Mouse (Mus musculus) liver, adult 2 months (tissue): ENCODE measurements at regions not wholly inside any gene's neighbourhood (a gene's known extent, or its start where the extent isn't known, plus 50 kb on each side); places are given as distances from the start of the nearest gene placed in this dataset.
A peak's percentile ranks its signal among the peaks of the same experiment; 100 is the strongest.

Experiments
- DNase-seq: peaks from one replicate; pipeline ENCODE4 v3.0.0-alpha.2; 2011; ENCODE audit warnings: low read depth, low spot score; ENCODE audit errors: extremely low read depth
- H3K27ac ChIP-seq: fragments of 200-500 bp; replicated peaks from 2 replicates; pipeline ENCODE4 v1.5.1; 2012; ENCODE audit warnings: low read depth, mild to moderate bottlenecking, control low read depth, inconsistent platforms, low read length; ENCODE audit not compliant: insufficient read depth
- H3K27me3 ChIP-seq: fragments of 200-500 bp; 2 replicates; pipeline ENCODE4 v1.6.1; 2012; ENCODE audit warnings: mild to moderate bottlenecking, moderate library complexity, low read length, inconsistent platforms; ENCODE audit not compliant: control insufficient read depth, insufficient read depth
- H3K36me3 ChIP-seq: fragments of 200-500 bp; 2 replicates; pipeline ENCODE4 v1.6.1; 2012; ENCODE audit warnings: low read length, inconsistent platforms; ENCODE audit not compliant: control insufficient read depth, insufficient read depth
- H3K4me1 ChIP-seq: fragments of 200-500 bp; 2 replicates; pipeline ENCODE4 v1.6.1; 2011; ENCODE audit warnings: low read length; ENCODE audit not compliant: control insufficient read depth, insufficient read depth
- H3K4me3 ChIP-seq: fragments of 200-500 bp; 2 replicates; pipeline ENCODE4 v1.5.1; 2011; ENCODE audit warnings: low read depth, mild to moderate bottlenecking, control low read depth, low read length, moderate library complexity; ENCODE audit not compliant: insufficient read depth
- H3K79me2 ChIP-seq: fragments of 200-500 bp; 2 replicates; pipeline ENCODE4 v1.6.1; 2012; ENCODE audit warnings: inconsistent platforms, mild to moderate bottlenecking, low read length, moderate library complexity; ENCODE audit not compliant: control insufficient read depth, insufficient read depth
- H3K9ac ChIP-seq: fragments of 200-500 bp; 2 replicates; pipeline ENCODE4 v1.6.1; 2012; ENCODE audit warnings: low read depth, mild to moderate bottlenecking, control low read depth, inconsistent platforms, low read length
- CTCF ChIP-seq: fragments of 200-500 bp; IDR thresholded peaks from 2 replicates; pipeline ENCODE4 v1.5.1; 2011; ENCODE audit warnings: low read depth, low read length, control low read depth
- POLR2A ChIP-seq: fragments of 200-500 bp; IDR thresholded peaks from 2 replicates; pipeline ENCODE4 v1.6.1; 2011; ENCODE audit warnings: low read length, control low read depth; ENCODE audit not compliant: insufficient read depth; ENCODE audit errors: extremely low read depth
- WGBS: fragments of 180-500 bp; shearing (Covaris S2); methylation state at CpG from one replicate; pipeline ENCODE4 v1.1.7; 2018; 5-methylcytosine and 5-hydroxymethylcytosine counted together

GRCm38 (mm10) chr19:35639945-35640344, 417.4 kb downstream of the Htr7 start:
- WGBS: 60% methylated on average over 3 of the region's 3 CpGs
- Histone ChIP-seq H3K4me1 (no peaks in the 10 kb centered on the region), H3K27ac (no peak overlapping the region), H3K36me3 (no peaks in the 10 kb centered on the region), H3K27me3 (no peaks in the 10 kb centered on the region), H3K9ac (no peak overlapping the region), H3K4me3 (no peak overlapping the region), H3K79me2 (no peaks in the 10 kb centered on the region)
- no peak for TF ChIP-seq POLR2A
- TF ChIP-seq CTCF: no peak
- peak; percentile 6 for DNase-seq

- DNase-seq: no peak
- H3K4me1 ChIP-seq: no peaks in the 10 kb centered on the region
- no peaks in the 10 kb centered on the region for H3K27me3 ChIP-seq
- TF ChIP-seq CTCF: no peak
- TF ChIP-seq POLR2A: no peak
- 66% methylated on average over 2 of the region's 2 CpGs for WGBS
- no peak overlapping the region for H3K27ac ChIP-seq
- H3K4me3 ChIP-seq: no peak overlapping the region
- no peaks in the 10 kb centered on the region for H3K36me3 ChIP-seq
- no peak overlapping the region for H3K9ac ChIP-seq
- H3K79me2 ChIP-seq: no peaks in the 10 kb centered on the region
Observed at GRCm38 (mm10) chr19:35621771-35622170, 435.5 kb downstream of the Htr7 start.

- Histone ChIP-seq H3K79me2 (no peaks in the 10 kb centered on the region), H3K4me3 (no peak overlapping the region), H3K27me3 (no peaks in the 10 kb centered on the region), H3K4me1 (no peaks in the 10 kb centered on the region), H3K9ac (no peak overlapping the region), H3K27ac (no peak overlapping the region), H3K36me3 (no peaks in the 10 kb centered on the region)
- TF ChIP-seq POLR2A (no peak), CTCF (no peak)
- no peak for DNase-seq
Observed at GRCm38 (mm10) chr19:35595384-35595783, 461.9 kb downstream of the Htr7 start.

- DNase-seq: no peak
- Histone ChIP-seq H3K27me3 (no peaks in the 10 kb centered on the region), H3K36me3 (no peaks in the 10 kb centered on the region), H3K9ac (no peak overlapping the region), H3K79me2 (no peaks in the 10 kb centered on the region), H3K4me1 (no peaks in the 10 kb centered on the region), H3K27ac (no peak overlapping the region), H3K4me3 (no peak overlapping the region)
- WGBS: 59% methylated on average over 3 of the region's 3 CpGs
- TF ChIP-seq POLR2A (no peak), CTCF (no peak)
Observed at GRCm38 (mm10) chr19:35575979-35576378, 481.3 kb downstream of the Htr7 start.

- no peaks in the 10 kb centered on the region for H3K36me3 ChIP-seq
- no peak overlapping the region for H3K4me3 ChIP-seq
- H3K4me1 ChIP-seq: no peaks in the 10 kb centered on the region
- H3K27ac ChIP-seq: no peak overlapping the region
- no peak overlapping the region for H3K9ac ChIP-seq
- TF ChIP-seq CTCF (no peak), POLR2A (no peak)
- WGBS: 71% methylated on average over 3 of the region's 3 CpGs
- H3K79me2 ChIP-seq: no peaks in the 10 kb centered on the region
- no peak for DNase-seq
- H3K27me3 ChIP-seq: no peaks in the 10 kb centered on the region
Observed at GRCm38 (mm10) chr19:35549381-35549780, 507.9 kb downstream of the Htr7 start.

GRCm38 (mm10) chr19:35536816-35537215, 520.5 kb downstream of the Htr7 start:
- Histone ChIP-seq H3K4me1 (no peaks in the 10 kb centered on the region), H3K4me3 (no peak overlapping the region), H3K9ac (no peak overlapping the region), H3K27me3 (no peaks in the 10 kb centered on the region), H3K36me3 (no peaks in the 10 kb centered on the region), H3K79me2 (no peaks in the 10 kb centered on the region), H3K27ac (no peak overlapping the region)
- no peak for TF ChIP-seq POLR2A
- no peak for TF ChIP-seq CTCF
- 49% methylated on average over 2 of the region's 2 CpGs for WGBS
- DNase-seq: no peak
